Mouse (Mus musculus): Measurements from ENCODE around the gene Ap1s2.

Gene Ap1s2

DNA sequence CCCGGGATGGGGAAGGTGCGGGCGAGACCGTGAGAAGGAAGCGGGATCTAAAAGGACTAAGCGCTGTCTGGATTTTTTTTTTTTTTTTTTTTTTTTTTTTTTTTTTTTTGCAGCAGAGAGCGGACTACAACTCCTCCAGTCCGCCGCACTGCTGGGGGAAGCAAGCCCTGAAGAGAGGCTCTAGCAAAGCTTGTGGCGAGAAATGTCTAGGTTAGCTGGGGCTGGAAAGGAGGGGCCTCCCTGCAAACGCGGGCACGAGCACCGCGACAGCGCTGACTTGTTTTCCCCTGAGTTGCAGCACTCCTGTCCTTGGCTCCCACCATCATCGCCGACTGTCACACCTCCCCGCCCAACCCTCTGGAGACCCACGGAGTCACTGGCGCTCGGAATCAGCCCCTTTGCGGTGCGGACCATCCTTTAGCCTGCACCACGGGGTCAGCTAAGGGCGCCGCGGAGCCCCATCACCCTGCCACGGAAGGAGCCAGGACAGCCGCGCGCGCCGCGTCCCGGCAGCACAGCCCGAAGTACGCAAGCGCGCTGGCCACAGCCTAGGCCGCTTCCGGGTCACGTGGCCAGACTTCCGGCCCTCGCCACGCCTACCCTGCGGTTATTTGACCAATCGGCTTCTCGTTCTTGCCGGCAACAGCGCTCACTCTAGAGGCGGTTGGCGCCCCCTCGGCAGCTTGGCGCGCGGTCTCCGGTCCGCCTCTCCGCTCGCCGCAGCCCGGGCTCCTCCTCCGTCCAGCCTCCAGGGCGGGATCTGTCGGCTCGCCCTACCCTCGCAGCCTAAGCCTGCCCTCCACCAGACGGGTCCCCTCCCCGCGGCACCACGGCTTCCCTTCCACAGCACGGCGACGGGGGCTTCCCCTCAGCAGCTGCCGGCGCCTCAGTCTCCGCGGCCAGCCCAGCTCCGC is at the start of gene Ap1s2:
Gene Ap1s2, plus strand, starts transcription at position 681 of the 914 bp plus-strand sequence.
- DNase-seq (ENCODE audit: low spot score in 2 of 2): peak; percentile 92 to 93

DNA sequence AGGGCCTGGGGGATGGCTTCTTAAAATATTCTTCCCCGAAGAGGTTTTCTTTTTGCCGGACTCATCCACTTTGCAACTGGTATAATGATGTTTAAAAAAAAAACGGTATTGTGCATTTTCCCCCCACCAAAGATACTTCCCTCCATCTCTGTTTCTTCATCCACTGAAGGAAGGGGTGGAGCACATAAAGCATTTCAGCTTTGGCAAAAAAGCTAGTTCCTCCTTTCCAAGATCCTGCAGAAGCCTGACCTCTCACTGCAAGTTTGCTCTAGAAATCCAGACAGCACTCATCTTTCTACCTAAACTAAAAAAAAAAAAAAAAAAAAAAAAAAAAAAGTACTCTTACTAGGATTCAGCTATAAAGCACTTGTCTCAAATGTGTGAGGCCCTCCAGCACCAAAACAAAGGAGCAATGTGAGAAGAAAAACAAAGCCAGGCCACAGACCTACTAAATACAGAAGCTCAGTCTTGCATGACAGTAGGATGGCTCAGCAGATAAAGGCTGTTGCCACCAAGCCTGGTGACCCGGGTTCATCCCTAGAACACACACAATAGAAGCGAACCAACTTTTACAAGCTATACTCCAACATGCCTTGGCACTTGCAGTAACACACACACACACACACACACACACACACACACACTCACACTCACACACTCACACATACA is 41.0 kb upstream of the Ap1s2 start:
- no peak for DNase-seq (ENCODE audit: low spot score in 2 of 2)

DNA sequence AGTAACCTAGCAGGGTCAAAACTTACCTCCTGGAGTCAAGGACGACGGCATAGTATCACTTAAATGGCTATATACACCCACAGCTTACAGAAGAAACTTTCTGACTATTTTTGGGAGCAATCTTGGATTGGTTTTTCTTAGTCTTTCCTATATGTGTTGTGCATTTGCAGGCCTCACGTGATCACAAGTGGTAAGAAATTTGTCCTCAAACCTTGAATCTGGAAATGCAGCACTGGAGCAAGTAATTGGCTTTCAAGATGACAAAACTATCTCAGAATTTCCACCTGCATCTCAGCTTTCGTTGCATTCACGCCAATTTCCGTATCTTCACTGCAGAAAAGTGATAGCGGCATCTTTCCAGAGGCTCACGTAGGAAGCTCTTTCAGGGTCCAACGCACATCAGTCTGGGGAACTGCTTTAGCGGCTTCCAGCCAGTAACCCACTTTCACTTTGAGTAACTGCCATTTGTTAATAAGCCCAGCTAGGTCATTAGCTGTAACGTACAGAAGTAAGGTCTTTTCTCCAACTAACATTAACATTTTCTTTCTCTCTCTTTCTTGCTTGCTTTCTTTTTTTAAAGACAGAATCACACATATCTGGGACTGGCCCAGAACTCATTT is 40.0 kb upstream of the Ap1s2 start:
- DNase-seq (ENCODE audit: low spot score in 2 of 2): no peak

DNA sequence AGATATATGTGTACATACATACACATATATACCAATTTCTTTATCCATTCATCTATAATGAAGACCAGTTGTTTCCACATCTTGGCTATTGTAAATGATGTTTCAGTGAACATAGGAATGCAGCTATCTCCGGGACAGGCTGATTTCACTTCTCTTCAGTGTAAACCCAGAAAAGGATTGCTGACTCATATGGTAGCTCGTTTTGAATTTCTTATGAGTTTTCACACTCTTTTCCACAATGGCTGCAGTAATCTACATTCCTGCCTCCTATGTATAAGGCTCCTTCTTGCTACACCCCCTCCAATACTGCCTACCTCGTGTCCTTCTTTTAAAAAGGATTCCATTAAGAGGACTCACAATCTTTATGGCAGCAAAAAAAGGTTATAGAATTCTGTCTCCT is 32.9 kb upstream of the Ap1s2 start:
- DNase-seq (ENCODE audit: low spot score in 2 of 2): no peak

DNA sequence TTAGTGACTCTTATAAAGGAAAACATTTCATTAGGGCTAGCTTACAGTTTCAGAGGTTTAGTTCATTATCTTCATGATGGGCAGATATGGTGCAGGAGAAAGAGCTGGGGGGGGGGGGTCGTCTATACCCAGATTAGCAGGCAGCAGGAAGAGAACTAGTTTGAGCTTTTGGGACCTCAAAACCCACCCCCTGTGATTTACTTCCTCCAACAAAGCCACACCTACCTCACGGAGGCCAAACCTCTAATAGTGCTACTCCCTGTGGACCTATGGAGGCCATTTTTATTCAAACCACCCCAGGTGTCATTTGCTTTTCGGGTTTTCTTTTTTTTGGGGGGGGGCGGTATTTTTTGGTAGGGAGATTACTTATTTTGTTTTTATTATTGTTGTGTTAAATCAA is 32.2 kb upstream of the Ap1s2 start:
- no peak for DNase-seq (ENCODE audit: low spot score in 2 of 2)

DNA sequence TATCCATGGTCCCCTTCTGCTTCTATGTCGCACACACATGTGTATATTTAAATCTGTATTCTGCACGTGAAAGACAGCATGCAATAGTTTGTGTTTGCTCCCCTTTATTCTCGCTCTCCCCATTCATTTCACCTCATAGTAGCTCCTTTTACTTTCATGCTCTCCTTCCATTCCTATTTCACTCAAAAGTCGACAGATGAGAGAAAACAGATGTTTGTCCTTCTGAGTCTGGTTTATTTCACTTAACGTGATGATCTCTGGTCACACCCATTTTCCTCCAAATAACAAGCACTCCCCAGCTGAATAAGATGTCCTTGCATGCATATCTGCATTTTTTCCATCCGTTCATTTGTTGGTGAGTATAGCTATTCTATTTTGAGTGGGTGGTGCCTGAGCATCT is 29.8 kb upstream of the Ap1s2 start:
- DNase-seq (ENCODE audit: low spot score in 2 of 2): no peak

DNA sequence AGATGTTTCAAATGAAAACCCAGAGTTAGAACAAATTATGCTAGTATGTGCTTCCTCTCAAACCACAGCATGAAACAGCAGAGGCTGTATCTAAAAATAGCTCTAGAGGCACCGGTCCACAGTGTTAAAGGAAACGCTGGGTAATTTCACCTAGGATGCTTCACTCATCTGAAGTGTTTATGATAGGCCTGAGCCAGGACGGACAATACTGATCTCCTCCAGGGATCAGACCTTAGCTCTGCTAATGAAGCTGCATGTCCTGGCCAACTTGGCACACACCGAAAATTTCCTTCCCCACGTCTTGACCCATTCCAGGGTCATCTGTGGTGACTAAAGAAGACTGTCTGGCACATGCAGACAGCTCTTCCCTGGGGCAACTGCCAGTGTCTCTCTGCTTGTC is 29.4 kb upstream of the Ap1s2 start:
- DNase-seq (ENCODE audit: low spot score in 2 of 2): no peak

DNA sequence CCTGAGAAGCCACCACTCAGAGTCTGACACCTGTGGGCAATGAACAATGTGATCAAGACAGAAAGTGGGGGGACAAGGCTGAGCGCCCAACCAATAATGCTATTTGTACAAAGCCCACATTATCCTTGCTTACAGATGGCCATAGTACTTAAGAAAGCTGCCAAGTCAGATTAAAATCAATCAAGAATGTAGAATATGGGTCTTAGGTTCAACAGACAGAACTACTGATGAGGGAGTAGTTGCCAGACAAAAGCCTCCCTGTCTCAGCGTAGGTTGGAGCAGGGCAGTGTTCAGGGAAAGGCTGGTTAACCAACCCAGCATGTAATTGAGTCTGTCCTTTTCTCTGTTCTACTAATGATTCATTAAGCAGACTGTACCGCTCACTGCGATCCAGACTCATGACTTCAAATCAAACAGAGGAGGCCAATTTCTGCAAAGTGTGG is 23.3 kb upstream of the Ap1s2 start:
- no peak for DNase-seq (ENCODE audit: low spot score in 2 of 2)

DNA sequence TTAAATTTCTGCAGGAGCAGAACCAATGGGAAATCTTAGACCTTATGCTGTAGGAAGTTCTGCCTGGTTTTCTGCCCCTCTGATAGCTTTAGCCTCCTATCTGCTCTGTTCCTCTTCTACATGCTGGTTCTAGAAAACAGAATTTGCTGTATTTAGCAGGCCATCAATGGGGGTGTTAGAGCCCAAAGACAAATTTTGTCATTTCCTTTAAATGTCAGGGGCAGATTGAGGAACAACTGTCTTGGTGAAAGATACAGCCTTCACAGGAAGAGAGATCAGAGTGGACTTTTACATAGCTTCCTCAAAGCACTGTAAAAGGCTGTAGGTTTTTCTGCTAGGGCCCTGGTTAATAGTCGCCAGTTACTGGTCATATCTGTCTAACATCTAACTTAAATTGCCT is 11.5 kb upstream of the Ap1s2 start:
- no peak for DNase-seq (ENCODE audit: low spot score in 2 of 2)

DNA sequence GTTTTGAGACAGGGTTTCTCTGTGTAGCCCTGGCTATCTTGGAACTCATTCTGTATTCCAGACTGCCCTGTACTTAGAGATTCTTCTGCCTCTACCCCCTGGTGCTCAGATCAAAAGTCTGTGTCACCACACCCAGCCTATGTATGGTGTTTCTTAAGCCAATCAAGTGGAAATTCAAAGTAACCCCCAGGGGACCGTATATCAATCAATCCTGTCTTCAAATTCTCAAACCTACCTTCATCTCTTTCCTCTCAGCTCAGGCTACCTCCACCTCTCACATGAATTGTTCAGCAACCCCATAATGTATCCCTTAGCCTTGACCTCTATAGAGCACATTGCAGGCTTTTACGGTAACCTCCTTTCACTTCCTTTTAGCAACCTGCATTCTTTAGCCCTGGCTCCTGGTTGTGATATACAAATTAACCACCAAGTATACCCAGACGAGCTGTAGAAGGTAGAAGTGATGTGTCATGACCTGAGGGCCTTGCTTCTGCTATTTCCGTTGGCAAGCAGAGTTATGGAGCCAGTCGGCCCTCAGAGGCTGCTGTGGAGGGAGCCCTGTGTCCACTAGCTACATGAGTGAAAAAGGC is 9.3 kb upstream of the Ap1s2 start:
- DNase-seq (ENCODE audit: low spot score in 2 of 2): no peak

DNA sequence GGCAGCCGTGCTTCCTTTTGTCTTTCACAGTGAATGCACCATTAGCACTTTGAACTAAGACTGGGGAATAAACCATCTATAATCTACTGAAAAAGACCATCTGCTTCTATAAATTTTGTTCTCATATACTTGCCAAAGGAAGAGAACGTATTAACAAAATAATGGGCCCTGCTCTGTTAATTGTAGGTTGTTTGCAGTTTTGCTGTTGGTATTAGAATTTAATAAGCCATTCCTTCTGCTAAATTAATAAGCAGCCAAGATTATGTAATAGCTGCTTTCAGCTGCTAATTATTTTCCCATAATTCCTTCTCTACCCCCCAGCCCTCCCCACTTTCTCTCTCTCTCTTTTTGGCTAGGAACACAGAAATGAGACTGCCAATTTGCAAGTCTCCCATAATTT is 2.0 kb upstream of the Ap1s2 start:
- DNase-seq (ENCODE audit: low spot score in 2 of 2): no peak

DNA sequence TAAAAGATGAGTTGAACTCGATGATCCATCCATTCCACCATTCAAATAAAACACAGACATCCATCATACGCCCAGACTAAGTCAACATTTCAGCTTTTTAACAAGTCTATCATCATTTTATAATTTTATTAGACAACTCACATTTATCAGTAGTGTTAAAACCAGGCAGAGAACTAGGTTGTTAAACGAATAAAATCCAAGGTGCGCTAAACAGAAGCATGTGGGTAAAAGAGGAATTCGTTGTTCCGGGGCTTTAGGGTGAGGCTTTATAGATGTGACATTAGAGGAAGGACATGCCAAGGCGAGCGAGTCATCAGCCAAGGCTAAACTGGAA is 847 bp upstream of the Ap1s2 start:
- DNase-seq (ENCODE audit: low spot score in 2 of 2): no peak

DNA sequence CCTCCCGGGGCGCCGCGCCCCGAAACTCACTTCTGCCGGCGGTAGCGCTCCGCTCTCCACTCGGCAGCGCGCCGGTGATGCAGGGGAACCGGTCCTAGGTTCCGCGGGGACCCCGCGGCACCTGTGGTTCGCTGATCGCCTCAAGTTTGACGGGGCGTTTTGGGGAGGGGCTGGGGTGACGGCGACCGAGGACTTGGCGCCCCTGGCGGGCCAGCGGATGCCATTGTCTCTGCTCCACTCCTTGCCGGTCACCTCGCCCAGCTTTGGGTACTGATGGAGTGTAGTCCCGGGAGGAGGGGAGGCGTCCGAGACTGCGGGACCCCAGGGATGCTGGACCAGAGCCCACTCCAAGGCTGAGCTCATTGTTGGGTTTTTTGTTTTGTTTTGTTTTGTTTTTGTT is 564 bp downstream of the Ap1s2 start:
- peak; percentile 31 to 72 for DNase-seq (ENCODE audit: low spot score in 2 of 2)

DNA sequence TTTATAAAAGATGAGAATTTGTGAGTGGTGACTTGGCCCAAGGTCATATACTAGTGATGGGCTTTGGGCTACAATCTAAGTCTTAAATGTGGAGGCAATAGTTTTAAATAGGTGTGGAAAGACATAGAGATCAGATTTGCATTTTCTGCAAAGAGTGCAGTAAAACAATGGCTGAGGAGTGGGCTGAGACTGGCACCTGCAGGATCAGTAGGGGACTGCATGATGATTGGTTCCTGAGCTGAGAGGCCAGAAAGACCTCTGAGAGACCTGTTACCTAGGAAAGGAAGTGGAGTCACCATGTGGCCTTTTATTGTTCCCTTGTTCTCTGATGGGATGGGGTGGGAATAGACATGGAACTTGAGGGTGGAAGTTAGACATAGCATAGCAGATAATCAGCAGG is 4.0 kb downstream of the Ap1s2 start:
- DNase-seq (ENCODE audit: low spot score in 2 of 2): no peak

DNA sequence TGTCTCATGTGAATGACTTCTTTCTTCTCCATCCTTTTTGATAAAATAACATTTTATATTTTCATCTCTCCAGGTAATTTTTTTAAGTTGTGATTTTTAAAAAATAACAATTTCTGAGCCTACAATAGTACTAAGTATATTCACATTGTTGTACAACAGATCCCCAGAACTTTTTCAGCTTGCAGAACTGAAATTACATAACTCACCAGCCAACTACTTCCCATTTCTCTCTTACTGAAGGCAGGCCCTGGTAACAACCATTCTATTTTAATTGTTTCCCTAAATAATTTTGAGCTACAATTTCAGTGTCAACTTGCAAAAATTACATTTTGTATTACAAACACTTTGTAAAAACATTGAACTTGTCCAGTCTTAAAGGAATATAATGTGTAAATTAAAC is 20.7 kb downstream of the Ap1s2 start:
- no peak for DNase-seq (ENCODE audit: low spot score in 2 of 2)

DNA sequence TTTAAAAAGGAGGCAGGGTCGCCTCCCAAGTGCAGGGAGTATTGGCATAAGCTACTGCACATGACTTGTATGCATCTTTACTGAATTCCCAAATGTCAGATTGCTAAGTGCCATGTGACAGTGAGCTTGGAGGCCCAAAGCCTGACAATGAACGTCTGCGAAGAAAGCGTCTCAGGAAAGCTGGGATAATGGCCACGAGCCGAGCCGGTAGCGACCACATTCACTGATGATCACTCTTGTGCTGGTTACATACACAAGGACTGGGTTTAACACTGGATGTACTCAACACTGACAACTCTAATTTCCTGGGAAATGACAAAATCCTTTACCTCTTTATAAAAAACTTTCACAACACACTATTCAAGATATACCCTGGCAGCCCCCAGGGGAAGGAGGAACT is 25.9 kb downstream of the Ap1s2 start:
- no peak for DNase-seq (ENCODE audit: low spot score in 2 of 2)

DNA sequence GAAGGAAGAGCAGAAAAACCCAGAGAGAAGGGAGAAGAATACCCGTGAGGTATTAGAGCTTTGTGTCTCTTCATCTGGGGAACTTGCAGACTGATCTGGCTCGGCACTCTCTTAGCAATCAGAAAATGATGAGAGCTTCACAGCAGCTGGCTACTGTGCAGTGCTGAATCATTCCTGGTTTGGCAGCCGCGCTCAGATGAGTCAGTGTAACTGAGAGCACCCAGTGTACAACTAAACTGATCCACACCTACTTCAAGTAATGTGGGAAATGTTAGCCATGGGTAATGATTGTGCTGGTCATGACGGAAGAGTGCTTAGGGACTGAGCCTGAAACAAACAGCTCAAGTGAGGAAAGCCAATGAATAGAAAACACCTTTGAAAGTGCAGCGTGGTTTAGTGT is 29.8 kb downstream of the Ap1s2 start:
- DNase-seq (ENCODE audit: low spot score in 2 of 2): no peak

DNA sequence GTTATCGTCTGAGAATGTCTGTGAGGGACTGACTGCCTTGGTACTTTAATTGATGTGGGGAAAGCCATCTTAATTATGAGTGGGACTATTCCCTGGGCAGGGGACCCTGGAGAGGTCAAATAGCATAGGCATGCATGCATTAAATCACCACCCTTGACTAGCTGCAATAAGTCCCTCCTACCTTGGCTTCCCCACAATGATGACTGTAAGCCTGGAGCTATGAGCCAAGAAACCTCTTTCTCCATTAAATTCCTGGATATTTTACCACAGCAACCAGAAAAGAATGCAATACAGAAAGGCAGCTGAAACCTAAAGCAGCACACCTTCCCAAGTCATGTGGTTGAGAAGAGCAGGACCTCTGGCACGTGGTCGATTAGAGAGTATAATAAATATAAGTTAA is 35.6 kb downstream of the Ap1s2 start:
- no peak for DNase-seq (ENCODE audit: low spot score in 2 of 2)

DNA sequence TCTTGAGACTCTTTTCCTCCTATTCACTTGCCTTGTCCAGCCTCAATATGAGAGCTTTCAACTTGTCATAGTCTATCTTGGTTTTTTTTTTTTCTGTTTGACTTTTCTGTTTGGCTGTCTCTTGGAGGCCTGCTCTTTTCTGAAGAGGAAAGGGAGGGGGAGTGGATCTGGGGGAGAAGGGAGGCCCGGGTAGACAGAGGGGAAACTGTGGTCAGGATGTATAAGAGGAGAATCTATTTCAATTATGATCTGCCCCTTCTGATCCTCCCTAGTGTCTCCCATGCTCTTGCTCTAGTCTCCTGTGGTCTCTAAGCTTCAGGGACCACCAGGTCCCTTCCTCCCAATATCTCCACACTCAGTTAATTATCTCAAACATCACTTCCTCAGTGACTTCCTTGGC is 42.8 kb downstream of the Ap1s2 start:
- no peak for DNase-seq (ENCODE audit: low spot score in 2 of 2)

DNA sequence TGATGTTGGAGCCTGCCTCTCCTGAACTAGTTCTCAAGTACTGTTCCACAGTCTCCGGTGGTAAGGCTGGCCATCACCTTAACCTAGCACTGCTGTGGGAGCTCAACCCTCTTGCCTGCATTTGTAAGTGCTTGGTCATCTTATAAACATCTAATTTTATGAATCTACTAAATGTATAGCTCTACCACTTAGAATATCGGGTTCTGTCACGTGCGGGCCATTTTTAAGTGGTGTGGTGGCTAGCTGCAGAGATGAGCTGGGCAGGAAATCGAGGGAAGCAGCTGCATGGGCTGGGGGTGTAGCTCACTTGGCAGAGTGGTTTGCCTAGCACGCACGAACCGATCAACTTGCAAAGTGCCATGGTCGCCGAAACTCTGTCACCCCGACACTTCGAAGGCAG is 48.6 kb downstream of the Ap1s2 start:
- peak in 1 of 2 experiments; percentile 65 for DNase-seq (ENCODE audit: low spot score in 2 of 2)

DNA sequence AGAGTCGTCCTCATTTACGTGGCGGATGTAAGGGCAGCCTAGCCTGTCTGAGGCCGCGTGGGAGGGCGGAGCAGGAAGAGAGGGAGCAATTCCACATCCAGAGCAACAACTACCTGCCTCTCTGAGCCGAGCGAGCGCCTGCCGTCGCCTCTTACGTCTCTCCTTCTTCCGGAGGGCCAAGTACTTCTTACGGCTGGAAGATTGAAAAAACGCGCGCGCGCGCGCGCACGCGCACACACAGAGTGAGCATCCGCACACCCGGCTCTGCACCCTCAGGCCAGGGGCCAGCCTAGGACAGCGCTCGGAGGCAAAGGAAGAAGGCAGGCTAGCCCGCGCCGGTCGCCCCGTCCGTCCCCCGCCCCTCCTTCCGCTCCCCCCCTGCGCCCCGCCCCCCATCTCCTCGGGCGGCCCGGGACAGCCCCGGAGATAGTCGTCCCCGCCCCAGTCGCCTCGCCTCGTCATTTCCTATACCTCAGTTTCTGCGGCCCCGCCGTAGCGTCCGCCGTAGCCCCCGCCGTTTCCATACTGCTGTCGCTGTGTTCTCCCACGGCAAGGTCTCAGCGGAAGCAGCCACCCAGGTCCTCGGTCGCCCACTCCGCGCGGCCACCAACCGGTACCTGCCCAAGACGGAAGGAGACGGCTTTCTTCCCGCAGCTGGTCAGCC is 49.1 kb downstream of the Ap1s2 start:
- DNase-seq (ENCODE audit: low spot score in 2 of 2): peak; percentile 77 to 80

DNA sequence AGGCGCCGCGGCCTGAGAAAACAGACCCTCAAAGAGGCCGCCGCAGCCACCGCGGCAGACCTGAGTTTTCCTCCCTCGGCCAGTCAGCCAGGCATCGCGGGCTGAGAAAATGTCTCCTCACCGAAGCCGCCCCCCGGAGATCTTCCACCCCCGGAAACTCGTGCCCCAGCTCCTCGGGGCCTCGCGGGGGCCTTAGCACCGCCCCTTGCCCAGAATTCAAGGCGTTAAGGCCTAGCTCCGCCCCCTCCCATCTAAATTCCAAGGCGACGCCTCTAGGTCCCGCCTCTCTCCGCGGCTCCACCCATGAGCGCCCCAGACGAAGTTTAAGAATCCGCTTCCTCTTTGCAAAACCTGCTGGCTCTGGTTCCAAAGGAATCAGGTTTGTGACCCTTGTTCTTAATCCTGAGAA is 49.7 kb downstream of the Ap1s2 start, which contains the start of gene Zrsr2:
Gene Zrsr2, minus strand, starts transcription at position 195 of the 409 bp plus-strand sequence.
- peak; percentile 84 to 87 for DNase-seq (ENCODE audit: low spot score in 2 of 2)

All from spleen, postnatal 4 days (tissue).